Mouse (Mus musculus) 416B (cell line): Measurements from ENCODE around the gene Got2.

ENCODE experiments used
- DNase-seq: peaks from one replicate; pipeline ENCODE4 v3.0.0; 2011; ENCODE audit warnings: low read depth

The Got2 gene

DNA sequence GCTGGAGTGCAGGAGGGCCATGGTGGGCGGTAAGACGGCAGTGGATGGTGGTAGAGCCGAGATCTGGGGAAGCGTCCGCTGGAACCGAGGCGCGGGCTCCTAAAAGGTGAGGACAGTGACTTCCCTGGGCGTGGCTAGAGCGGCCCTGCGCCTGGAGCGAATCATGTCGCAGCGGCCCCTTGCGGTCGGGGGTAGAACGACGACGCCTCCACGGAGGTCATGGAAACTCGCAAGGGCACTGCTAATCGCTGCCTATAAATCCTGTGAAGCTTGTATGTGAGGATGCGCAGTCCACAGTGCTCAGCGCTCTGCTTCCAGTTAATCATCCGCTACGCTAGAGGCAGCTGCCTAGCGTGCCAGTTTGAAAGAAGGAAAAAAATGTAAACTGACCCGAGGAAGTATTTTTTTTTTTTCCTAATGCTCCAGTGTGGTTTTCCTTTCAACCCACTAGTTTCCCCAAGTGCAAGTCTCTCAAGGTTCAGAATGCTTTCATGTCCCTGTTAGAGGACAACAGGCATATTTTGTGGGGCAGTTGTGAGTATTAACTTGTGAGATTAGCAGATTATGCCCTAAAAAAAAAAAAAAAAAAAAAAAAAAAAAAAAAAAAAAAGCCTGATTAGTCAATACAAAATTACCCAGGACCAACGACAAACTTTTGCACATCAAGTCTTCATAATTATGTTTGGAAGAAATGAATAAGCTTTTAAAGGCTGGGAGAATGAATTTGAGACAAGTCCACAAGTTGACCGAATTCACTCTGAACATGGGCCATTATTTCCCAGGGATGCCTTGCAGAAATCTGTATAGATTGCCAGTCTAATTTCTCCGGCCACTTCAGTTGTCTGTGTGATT is at the start of gene Got2:
Gene Got2, minus strand, starts transcription at position 263 of the 852 bp plus-strand sequence.
- DNase-seq: peak; percentile 92

DNA sequence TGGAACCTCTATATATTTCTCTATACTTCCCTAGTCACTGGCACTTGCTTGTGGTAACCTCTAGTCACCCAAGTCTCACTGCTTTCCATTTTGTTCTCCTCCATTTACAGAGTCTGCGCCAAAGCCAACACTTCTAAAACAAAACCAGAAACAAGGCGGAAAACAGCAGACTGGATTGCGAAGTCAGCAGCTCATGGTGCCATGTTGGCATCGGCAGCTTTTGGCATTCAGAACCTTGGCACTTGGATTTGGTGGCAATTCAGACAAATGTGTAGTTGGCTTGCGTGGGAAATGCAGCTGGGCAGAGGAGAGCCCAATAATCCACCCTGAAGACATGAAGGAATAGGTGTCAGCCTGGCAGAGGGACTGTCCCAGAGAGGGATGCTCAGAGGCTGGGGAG is 44.5 kb upstream of the Got2 start:
- DNase-seq: no peak

DNA sequence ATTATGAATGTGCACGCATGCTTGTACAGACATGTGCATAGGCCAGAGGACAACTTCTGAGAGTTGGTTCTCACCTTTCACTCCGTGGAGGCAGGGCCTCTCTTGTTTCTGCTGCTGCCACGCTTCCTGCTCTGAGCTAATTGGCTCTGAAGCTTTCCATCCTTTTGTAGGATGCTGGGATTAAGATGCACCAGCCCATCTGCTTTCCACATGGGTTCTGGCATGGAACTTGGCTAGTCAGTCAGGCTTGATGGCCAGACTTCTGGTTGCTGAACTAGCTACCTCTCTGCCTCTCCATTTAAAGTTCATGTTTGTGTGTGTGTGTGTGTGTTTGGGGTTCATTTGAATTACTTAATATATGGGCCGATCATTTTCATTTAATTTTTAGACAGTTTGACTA is 41.5 kb upstream of the Got2 start:
- DNase-seq: no peak

GRCm38 (mm10) chr8:95916106-95916505 is 27.8 kb upstream of the Got2 start:
- no peak for DNase-seq

GRCm38 (mm10) chr8:95914905-95915643 is 26.7 kb upstream of the Got2 start:
- DNase-seq: peak; percentile 72

DNA sequence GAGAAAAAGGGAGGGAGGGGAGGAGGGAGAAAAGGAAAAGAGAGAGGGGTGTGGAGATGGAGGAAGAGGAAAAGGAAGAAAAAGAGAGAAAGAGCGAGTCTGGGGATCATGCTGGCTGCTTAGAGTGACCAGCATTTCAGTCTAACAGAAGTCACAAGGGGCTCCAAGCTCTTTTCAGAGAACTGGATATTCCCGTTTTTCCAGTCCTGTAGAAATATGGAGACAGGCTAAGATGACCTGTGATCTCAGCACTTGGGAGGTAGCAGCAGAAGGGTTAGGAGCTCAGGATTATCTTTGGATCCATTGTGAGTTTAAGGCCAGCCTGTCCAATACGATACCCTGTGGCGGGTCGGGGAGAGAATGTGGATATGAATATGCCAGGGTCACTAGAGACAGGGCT is 22.9 kb upstream of the Got2 start:
- DNase-seq: no peak

GRCm38 (mm10) chr8:95907885-95908284 is 19.5 kb upstream of the Got2 start:
- DNase-seq: no peak

DNA sequence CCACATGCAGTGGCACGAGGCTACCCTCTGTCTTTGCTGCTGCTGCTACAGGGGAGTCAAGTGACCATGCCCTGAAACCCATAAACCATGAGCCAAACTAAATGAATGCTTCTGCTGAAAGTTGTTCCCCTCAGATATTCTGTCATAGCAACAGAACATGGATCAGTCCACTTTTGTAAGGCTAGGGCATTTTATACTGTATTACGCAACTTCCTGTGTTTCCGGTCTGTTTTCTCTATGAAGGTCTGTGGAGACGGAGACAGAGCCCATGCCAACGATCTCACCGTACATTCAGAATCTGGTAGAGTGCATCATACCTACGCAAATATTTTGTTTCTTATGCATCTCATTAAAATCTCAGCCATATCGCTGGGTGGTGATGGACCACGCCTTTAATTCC is 18.4 kb upstream of the Got2 start:
- DNase-seq: peak; percentile 78

DNA sequence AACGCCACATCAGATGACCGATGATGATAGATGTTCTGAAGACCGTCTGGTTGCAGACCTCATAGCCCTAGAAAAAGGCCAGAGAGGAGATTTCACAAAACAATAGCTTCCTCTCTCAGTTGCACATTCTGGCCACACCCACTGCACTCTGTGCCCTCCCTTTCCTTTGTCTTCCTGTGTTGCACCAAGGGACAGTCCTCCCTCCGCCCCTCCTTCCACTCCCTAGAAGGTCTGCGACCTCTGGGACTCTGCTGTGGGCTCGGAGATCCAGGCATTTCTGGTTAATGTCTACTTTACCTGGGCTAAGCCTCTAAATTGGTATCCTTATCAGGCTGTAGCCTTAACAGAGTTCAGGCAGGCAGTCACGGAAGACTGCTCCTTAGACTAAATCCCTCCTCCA is 13.5 kb upstream of the Got2 start:
- DNase-seq: peak; percentile 59

DNA sequence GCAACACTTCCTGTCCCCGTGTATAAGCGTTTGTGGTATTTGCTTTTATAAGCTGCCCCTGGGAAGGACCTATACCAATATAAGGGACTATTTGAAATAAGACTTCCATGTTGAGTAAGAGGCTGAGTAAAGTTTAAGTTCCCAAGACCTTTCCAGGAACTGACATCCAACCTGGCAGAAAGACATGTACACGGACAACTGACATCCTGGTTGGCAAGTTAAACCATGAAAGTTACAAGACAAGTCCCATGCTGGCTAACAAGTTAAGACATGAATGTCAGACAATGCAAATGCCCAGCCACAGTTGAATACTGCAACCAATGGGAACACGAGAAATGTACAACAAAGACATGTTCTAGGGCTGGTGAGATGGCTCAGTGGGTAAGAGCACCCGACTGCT is 5.4 kb upstream of the Got2 start:
- no peak for DNase-seq

DNA sequence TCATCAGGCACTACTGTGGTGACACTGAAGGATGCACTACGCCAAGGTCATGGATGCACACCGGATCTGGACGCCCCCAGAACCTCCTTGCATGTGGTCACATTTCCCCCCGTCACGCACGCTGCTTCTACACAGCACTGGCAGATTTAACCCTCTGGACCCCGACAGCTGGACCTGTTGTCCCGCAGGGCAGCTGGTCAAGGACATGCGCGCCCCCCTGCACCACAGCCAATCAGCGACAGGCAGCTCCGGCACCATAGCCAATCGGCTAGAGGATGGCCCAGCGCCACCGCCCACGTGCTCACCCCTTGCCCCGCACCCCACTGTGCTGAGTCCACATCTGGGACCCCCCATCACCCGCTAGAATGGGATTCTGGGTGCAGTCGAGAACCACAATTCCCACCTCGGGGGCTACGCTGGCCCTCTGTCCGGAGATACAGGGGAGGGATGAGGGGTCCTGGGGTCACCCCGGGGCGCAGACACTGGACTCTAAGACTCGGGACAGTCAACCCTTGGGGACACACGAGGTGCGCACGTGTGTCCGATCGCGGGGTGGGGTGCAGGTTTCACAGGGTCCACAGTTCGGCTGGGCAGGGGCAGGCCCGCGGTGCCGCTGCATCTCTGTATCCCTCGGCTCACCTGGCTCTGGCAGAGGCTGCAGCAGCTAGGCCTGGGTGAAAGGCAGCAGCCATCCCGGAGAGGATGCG is 616 bp downstream of the Got2 start:
- DNase-seq: peak; percentile 78

DNA sequence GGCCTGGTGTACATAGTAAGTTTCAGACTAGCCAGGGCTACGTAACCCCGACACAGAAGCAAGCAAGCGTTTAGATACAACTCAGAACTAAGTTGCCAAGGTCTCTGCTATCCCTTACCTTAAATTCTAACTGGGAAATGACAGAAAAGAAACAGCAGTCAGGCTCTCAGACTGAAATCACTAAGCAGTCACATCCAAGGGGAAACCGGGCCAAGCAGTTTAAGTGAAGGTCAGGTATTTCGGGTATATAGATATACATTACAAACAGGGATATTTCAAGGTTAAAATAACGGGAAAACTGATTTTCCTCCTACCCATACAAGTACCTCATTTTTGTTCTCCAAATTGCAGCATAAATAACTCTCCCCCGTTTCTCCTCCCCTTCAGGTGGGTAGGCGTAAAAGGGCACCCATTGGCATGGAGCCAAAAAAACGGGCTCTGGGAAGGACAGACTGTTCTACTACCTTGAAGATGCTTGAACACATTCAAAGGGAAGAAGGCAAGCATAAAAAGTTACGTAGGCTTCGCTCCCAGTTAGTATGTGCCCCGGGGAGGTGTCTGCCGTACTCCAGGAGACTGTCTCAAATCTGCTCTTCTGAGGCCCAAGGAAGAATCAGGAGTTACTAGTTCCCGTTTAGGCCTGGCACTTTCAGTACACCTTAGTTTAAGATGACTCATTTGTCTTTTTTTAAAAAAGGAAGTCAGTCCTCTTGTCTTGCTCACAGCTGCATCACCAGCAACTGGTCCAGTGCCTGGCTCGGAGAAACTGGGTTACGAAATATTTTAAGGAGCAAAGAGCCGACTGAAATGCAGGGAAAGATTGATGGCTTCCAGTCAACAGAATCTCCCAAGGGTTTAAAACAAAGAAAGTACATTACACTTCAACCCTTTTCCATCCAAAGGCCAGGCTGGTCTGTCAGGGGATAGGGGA is 1.4 kb downstream of the Got2 start:
- DNase-seq: peak; percentile 81

GRCm38 (mm10) chr8:95885966-95886365 is 2.4 kb downstream of the Got2 start:
- DNase-seq: no peak

- DNase-seq: no peak
Measured at GRCm38 (mm10) chr8:95885271-95885841, 3.0 kb downstream of the Got2 start.

- DNase-seq: no peak
Measured at GRCm38 (mm10) chr8:95884491-95884890, 3.9 kb downstream of the Got2 start.

- DNase-seq: no peak
Measured at GRCm38 (mm10) chr8:95882191-95882590, 6.2 kb downstream of the Got2 start.

GRCm38 (mm10) chr8:95881576-95881975 is 6.8 kb downstream of the Got2 start:
- DNase-seq: no peak

GRCm38 (mm10) chr8:95879823-95880222 is 8.5 kb downstream of the Got2 start:
- peak; percentile 34 for DNase-seq

GRCm38 (mm10) chr8:95878176-95878962 is 10.0 kb downstream of the Got2 start:
- peak; percentile 93 for DNase-seq

- no peak for DNase-seq
Measured at GRCm38 (mm10) chr8:95875270-95875669, 13.1 kb downstream of the Got2 start.
